Mouse (Mus musculus): ENCODE measurements at regions not wholly inside any gene's neighbourhood (a gene's known extent, or its start where the extent isn't known, plus 50 kb on each side); places are given as distances from the start of the nearest gene placed in this dataset.

DNA sequence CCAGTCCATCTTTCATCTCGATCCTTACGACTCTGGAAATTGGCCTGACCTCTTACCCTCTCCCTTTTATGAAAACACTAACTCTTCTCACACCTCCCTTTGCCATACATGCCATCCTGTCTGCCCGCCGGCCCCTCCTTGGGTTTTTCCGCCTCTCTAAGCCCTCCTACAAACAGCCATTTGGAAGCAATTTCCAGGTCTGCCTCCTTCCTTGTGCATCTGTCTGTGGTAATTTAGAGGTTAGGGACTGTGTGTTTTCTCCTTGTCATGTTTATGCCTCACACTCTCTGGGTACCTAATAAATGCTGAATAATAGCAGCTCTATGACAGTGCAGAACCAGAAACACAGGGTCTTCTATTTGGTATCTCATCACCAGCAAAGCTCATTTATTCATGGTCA lies 99.7 kb upstream of the Adgrl2 start:
- TF ChIP-seq EP300 (optimal IDR thresholded peaks at IDR 0.05), result no peak
- no peak for TF ChIP-seq CTCF (IDR thresholded peaks at IDR 0.05; ENCODE audit: low read depth)
